Mouse (Mus musculus): ENCODE data around the gene Lrrc61. TPM values are rescaled to one million over a fixed set of nuclear protein-coding genes. Genes with fewer than 3 reads are reported as not detected.
"Not testable (repeated sequence)": the region's sequence is repeated elsewhere in the genome, so short reads cannot be mapped to it uniquely, and the experiment has no call there.

The Lrrc61 gene
- 10 to 100 TPM; 28.9 to 31.6 TPM for total RNA-seq (2021)

DNA sequence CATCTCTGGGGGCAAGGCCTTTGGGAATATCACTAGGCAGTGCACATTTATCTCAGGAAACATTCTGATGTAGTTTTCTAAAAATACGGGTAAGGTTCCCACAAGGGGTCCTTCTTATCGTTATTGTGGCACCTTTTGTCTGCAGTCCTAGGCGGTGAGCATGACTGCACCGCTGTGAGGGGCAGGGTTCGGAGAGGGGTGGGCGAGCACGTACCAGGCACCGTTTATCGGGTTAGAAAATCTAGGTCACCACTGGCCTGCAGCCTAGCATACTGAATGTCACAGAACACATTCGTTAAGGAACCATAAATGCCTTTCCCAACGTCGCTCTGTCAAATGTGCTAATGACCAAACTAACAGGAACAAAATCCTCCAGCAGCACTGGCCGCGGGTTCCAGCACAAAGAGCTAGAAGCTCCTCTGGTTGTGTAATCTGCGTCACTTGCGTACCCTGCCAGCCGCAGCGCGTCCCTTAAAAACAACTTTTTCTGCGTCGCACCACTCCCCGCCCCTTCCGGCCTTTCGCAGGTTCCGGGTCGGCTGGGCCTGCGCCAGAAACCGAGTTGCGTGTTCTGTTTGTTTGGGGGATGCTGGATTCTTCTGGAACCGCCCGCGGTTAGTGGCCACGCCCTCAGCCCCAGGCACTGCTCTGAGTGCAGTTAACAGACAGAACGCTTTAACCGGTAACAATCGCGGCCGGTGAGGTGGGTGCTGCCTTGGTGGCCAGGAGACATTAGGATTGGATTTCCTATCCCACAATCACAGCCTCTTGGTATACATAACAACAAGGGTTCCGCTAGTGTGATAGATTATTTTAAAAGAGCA is at the start of gene Lrrc61:
Lrrc61 (plus strand) TSS at position 517 of the 824 bp plus-strand sequence.
- DNase-seq (ENCODE audit: extremely low spot score in 1 of 2, low spot score in 2 of 2), result peak; percentile 97 to 99
- intact Hi-C loops (cut with DNase I), result no loop called here

DNA sequence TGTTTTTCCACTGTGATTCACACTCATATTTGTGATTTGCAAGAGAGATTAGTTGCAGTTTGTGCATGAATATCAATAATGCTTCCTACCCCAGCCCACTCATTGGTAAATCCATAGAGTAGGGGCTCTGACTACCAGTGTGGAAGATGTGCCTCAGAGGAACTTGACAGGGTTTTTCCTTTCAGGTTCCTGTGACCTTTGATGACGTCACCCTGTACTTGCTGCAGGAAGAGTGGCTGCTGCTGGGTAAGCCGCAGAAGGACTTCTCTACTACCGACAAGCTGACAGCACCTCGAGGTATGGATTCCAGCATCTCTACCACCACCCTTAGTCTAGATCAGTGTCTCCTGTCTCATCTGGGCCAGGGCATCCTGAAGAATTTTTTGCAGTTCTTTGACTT is 46.5 kb upstream of the Lrrc61 start:
- intact Hi-C loops (cut with DNase I), result loop anchor here (10.0 kb wide), 1 partner anchor 323 kb away; no protein-coding TSS in a partner anchor
- no peak for DNase-seq (ENCODE audit: extremely low spot score in 1 of 2, low spot score in 2 of 2)

DNA sequence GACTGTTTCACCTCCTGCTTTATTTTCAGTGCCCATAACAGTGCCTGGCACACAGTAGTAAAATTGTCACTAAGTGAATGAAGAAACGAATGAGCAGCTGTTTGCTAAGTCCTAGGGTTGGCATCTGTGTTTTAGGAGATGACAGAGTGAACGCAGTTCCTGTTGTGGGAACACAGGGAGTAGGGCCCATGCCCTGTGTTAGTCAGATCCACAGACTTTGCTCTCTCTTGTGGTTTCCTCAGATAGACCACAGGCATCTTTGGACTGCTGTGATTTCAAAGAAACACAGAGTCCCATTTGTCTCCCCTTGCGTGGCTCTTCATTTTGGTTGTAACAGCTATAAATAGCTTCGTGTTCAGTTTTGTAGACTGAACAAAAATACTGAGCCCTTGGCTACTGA is 44.2 kb upstream of the Lrrc61 start:
- intact Hi-C loops (cut with DNase I), result no loop called here
- no peak for DNase-seq (ENCODE audit: extremely low spot score in 1 of 2, low spot score in 2 of 2)

DNA sequence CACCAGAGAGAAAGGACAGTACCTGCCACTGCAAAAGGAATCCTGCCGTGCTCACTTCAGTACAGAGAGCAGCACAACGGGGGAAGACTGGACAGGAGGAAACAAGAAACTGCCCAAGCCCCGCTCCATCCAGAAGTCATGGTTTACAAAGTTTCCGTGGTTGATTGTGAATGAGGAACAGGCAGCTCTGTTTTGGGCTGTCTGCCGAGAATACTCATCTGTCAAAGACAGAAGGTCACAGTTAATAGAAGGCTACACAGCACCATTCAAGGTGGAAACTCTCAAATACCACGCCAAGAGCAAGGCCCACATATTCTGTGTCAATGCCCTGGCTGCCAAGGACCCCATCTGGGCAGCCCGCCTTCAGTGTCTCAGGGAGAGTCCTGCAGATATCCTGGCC is 42.7 kb upstream of the Lrrc61 start:
- intact Hi-C loops (cut with DNase I), result no loop called here
- no peak for DNase-seq (ENCODE audit: extremely low spot score in 1 of 2, low spot score in 2 of 2)

DNA sequence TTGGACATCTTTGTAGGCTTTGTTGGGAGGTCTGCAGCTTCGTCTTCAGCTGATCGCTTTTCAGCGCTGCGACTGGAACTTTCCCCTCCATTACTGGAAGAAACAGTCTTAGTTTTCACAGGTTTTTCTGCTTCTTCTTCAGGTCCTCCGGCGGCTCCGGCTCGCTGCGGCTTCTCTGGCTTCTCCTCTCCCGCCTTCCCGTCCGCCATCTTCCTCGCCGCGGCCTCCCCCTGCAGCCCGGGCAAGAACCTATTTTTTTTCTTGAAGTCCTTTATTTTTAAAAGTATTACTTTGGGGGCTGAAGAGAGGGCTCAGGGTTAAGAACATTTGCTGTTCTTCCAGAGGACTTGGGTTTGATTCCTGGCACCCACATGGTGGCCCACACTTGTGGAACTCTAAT is 29.7 kb upstream of the Lrrc61 start:
- DNase-seq (ENCODE audit: extremely low spot score in 1 of 2, low spot score in 2 of 2); intact Hi-C loops (cut with DNase I): not testable (repeated sequence)

DNA sequence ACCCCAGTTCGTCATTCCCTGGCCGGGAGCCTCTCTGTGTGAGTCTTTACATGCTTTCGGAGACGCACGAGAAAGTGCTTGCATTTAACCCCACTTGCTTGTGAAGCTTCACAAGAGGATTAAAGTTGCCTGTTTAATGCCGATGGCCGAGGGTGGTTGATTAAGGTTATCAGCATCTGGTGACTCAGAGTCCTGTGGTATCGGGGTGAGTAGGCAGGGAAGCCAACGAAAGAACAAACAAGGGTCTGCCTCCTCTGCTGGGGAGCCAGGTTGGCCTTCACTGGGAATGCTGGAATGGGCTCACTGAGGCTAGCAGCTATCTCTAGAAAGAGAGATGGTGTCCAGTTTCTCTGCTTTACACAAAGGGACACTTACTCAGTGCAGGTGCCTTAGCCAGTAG is 26.7 kb upstream of the Lrrc61 start:
- intact Hi-C loops (cut with DNase I), result no loop called here
- no peak for DNase-seq (ENCODE audit: extremely low spot score in 1 of 2, low spot score in 2 of 2)

DNA sequence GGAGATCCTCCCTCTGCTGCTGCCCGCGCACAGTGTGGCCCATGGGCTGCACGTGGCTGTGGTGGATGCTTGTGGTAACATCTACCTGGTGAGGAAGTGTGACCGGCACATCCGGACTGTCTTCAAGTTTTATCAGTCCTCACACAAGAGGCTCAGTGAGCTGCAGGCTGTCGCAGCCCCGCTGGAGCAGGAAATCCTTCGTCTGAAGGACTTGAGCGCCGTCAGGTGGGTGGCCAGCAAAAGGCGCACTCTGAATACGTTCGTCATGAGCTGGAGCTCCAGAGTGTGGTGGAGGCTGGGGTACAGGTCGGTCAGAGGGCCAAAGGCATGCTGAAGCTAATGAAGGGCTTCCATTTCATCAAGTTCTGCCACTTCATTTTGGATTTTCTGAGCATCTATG is 25.3 kb upstream of the Lrrc61 start:
- intact Hi-C loops (cut with DNase I), result no loop called here

DNA sequence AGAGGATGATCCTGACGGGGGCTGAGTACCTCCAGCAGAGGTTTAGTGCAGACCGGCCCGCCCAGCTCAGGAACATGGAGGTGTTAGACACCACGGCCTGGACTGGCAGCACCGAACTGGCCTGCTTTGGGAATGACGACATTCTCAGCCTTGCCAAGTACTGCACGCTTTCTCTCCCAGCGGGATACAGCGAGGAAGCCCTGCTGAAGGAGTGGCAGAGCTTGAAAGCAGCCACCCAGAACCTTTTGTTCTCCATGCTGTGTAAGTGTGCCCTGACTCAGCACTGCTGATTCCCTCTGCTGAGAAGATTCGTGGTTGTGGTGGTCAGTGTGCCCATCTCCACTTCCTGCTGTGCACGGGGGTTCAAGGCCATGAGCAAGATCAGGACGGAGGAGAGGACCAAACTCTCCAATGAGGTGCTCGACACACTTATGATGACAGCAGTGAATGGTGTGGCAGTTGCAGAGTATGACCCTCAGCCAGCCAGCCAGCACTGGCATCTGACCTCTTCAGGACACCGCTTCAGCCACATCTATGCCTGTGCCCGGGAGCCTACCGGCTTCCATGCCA is 24.6 kb upstream of the Lrrc61 start:
- DNase-seq (ENCODE audit: extremely low spot score in 1 of 2, low spot score in 2 of 2), result no peak
- intact Hi-C loops (cut with DNase I), result loop anchor here (10.0 kb wide), 1 partner anchor 355 kb away; no protein-coding TSS in a partner anchor

More for the DNA sequence above, 25.3 kb upstream of the Lrrc61 start:
- DNase-seq (ENCODE audit: extremely low spot score in 1 of 2, low spot score in 2 of 2), result no peak

DNA sequence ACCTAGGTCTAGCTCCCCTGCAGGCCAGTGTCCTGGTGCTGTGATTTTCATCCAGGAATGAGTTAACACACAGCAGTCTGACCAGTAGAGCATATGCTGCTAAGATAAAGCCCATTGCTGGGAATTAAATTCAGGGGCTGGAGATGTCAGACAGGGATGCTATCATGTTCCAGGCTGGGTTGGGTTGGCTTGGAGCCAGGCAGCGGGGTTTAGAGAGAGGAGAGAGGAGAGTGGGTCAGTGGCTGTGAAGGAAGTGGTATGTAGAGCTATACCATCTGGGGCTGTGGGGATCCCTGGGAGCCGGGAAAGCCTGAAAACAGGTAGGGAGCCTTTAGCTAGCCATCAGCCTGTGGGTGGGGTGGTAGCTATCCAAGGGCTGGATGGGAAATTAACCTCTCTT is 23.7 kb upstream of the Lrrc61 start:
- intact Hi-C loops (cut with DNase I), result loop anchor here (10.0 kb wide), 1 partner anchor 356 kb away; no protein-coding TSS in a partner anchor
- no peak for DNase-seq (ENCODE audit: extremely low spot score in 1 of 2, low spot score in 2 of 2)

DNA sequence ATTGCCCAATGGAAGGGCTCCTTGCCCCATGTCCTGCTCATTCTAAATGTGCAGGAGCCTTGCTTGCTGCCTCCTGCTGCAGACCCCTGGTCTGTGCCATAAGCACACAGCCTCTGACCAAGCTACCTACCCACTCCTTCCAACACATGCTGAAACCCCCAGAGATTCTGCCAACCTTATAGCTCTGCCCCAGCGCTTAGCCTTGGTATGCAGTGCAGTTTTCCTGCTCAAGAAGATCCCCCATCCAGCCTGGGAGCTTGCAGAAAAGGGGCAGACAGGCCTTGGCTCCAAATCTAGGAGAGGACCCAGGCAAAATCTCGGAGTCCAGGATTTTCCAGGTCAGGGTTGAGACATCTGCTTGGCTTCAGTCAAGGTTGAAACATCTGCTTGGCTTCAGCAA is 21.1 kb upstream of the Lrrc61 start:
- intact Hi-C loops (cut with DNase I), result loop anchor here (10.0 kb wide), 1 partner anchor 359 kb away; no protein-coding TSS in a partner anchor
- no peak for DNase-seq (ENCODE audit: extremely low spot score in 1 of 2, low spot score in 2 of 2)

DNA sequence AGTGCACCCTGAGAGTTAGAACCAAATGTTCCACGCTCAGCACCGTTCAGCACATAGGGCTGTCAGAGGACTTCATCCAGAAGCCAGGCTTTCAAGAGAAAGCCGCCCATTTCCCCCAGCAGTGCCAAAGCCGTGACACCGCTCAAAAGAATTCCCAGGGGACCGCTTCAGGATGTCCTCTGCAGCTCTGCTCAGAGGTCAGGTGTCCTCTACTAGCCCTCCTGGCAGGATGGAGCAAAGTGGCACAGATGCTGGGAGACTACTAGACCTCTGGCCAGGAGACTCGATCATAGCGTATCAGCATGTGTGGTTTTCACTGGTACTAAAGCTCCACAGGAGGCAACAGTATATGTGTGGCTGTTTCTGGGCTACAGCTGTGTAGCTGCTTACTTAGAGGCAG is 19.7 kb upstream of the Lrrc61 start:
- no peak for DNase-seq (ENCODE audit: extremely low spot score in 1 of 2, low spot score in 2 of 2)
- intact Hi-C loops (cut with DNase I), result loop anchor here (10.0 kb wide), 1 partner anchor 360 kb away; no protein-coding TSS in a partner anchor

DNA sequence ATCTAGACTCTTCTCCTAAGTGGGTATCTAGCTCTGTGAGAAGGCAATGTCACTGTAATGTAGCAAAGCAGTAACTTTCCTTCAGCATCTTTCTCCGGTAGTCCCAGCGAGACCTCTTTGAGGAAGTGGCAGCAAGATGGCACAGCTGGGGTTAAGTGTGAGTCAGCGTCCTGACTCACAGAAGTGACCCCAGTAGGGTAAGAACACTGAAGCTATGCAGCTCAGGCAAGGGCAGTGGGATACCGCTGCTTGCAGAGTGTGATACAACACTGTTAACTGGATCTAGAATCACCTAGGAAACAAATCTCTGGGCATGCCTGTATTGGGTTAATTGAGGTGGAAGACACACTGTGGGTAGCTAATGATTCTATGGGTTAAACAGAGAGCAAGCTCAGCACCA is 18.5 kb upstream of the Lrrc61 start:
- intact Hi-C loops (cut with DNase I), result loop anchor here (10.0 kb wide), 1 partner anchor 361 kb away; no protein-coding TSS in a partner anchor
- no peak for DNase-seq (ENCODE audit: extremely low spot score in 1 of 2, low spot score in 2 of 2)

DNA sequence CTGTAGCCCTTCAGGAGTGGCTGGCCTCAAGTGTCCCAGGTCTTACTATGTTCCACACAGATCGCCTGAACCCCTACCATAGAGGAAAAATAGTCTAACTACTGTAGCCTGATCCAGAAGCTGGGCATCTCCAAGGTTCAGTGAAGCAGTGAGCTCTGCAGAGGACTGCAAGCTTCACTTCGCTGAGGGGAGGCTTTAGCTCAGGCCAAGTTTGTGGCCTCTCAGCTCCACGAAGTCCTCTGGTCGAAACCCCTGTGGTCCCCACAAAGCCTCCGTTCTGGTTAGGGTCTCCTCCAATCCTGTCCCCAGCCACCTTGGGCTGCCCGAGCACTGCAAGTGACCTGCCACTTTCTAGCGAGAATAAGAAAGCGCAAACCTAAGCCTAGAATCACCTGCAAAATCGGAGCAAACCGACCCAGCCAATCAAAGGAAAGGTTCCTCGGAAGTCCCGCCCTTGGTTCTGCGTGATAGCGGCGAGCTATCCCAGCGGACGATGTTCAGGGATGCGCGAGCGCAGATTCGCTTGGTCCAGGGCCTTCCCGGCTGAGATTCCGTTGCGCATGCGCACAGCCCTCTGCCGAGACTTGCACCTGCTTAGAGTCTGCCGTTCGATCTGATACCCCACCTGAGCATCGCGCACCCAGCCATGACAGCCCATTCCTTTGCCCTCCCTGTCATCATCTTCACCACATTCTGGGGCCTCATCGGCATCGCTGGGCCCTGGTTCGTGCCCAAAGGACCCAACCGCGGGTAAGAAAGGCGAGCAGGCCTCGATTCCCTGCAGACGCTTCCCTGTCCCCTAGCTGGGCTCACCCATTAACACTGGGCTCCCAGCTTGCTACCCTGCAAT is 17.3 kb upstream of the Lrrc61 start, which contains the start of gene Atp6v0e2:
Atp6v0e2 (plus strand) TSS at position 511 of the 850 bp plus-strand sequence.
- intact Hi-C loops (cut with DNase I), result loop anchor here (10.0 kb wide), 1 partner anchor 363 kb away; no protein-coding TSS in a partner anchor
- DNase-seq (ENCODE audit: extremely low spot score in 1 of 2, low spot score in 2 of 2), result peak; percentile 88 to 94

DNA sequence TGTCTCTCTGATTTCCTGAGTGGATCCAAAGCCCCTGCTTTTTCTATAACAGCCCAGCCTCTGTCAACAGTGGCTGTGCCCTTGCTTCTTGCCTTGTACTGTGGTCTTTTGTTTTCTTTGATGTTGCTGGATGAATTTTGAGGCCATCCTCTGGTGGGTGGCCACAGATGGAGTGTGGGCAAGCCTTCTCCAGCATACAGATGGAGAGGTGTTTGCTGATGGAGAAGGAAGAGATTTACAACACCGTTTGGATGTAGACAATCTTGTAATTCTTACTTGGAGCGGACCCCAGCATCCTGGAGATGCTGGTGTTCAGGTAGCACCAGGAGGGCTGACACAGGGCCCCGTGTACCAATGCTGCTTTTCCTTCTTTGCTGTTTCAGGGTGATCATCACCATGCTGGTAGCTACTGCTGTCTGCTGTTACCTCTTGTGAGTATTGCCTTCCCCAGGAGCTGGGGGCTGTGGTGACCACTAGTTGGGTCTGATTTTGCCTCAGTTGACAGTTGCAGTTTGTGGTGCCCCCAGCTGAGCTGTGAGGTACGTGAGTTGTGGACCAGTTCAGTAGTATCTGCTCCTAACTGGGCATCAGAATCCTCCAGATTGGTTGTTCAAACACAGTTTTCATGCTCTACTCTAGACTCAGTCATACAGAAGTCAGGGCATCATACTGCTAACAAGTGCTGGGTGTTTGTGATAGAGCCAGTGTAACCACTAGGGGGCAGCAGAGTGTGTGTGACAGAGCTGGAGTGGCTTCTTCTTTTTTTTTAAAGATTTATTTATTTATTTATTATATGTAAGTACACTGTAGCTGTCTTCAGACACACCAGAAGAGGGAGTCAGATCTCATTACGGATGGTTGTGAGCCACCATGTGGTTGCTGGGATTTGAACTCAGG is 15.5 kb upstream of the Lrrc61 start:
- peak; percentile 70 to 88 for DNase-seq (ENCODE audit: extremely low spot score in 1 of 2, low spot score in 2 of 2)
- intact Hi-C loops (cut with DNase I), result loop anchor here (10.0 kb wide), 1 partner anchor 364 kb away; no protein-coding TSS in a partner anchor

DNA sequence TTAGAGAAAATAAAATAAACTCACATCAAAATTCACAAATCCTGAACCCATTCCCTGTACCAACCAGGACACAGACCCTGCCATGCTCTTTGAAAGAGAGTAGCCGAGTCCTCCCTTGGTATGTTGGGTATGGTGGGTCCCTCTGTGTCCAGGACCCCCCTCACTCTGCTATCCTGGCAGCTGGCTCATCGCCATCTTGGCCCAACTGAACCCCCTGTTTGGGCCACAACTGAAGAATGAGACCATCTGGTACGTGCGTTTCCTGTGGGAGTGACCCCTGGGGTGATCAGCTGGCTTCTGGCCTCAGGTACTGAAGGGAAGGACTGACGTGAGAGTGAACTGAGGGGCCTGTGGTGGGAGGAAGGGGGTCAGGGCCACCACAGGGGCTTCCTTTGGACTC is 14.7 kb upstream of the Lrrc61 start:
- no peak for DNase-seq (ENCODE audit: extremely low spot score in 1 of 2, low spot score in 2 of 2)
- intact Hi-C loops (cut with DNase I), result loop anchor here (5.0 to 10.0 kb wide), 2 partner anchors 92 to 365 kb away; no protein-coding TSS in a partner anchor

DNA sequence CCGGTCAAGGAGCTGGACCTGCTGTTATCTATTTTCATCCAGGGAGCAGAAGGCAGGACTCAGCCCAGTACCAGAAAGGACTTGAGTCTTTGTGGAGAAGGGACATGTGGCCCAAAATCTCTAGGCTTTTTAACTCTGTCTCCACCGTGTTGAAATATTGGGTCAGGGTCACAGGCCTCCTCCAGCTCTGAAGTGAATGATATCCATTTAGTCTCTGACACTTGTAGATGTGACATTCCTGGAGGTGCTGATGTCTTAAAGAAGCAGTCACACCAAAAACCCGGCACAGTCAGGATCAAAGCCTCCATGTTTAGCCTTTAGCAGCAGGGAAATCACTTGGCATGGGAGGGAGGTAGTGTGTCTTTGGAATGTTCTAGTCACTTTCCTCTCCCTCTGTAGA is 13.9 kb upstream of the Lrrc61 start:
- intact Hi-C loops (cut with DNase I), result loop anchor here (5.0 kb wide), 1 partner anchor 92 kb away; no protein-coding TSS in a partner anchor
- DNase-seq (ENCODE audit: extremely low spot score in 1 of 2, low spot score in 2 of 2), result no peak

DNA sequence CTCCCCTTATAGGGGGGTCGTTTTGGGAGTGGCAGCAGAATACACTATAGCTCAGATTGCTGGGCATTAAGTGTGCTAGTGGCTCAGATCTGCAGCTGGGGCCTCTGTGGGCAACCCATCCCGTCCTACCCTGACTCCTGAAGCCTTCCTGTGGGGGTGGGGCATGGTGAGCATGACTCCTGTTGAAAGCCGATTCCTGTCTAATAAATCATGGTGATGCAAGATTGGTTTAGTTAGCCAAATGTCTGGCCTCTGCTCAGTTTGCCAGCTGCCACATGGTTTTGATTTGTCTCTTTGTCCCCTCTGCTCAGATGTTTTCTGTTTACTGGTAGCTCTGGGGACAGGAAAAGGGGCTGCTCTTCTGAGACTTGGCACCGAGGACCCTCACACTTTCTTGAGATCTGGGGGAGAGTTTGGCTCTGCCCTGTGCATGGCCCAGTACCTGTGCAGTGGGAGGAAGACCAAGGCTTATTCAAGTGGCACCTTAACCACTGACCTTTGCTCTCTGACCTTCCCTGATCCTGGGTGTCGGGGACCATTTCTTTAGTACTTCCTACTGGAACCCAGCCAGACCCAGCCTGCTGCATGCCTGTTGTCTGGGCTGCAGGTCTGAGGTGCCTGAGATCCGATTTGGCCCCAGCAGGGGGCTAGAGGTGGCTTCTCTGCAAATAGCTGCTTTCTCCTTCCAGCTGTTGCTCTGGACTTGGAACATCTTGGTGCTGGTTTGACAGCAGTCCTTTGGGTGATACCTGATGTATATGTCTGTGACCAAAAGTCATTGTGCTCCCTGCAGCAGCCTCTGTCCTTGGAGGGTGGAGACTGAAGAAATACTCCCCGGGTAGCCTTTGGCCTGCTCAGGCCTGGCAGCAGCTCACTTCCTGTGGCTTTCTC is 12.8 kb upstream of the Lrrc61 start:
- intact Hi-C loops (cut with DNase I), result loop anchor here (5.0 kb wide), 1 partner anchor 90 kb away; no protein-coding TSS in a partner anchor
- peak in 1 of 2 experiments; percentile 49 for DNase-seq (ENCODE audit: extremely low spot score in 1 of 2, low spot score in 2 of 2)

Data from left cerebral cortex, postnatal 10 days (tissue).